Mouse (Mus musculus): ENCODE results near the gene Pofut2.

The Pofut2 gene

DNA sequence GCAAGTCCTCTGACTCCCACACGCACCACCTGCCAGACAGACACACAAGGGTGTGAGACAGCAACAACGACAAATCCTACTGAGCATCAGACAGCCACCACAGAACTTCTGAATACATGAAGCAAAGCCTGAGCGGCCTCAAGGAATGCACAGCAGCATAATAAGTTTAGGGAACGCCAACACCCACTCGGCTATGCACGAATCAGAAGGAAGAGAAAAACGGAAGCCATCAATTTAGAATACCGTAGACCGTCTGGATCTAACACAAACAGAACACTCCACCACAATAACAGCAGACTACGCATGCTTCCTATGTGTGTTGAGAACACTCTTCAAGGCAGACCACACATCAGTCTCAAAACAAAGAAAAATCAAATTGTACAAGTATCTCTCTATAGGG is 50.0 kb downstream of the Pofut2 start:
- in situ Hi-C loops (cut with MboI, MseI) = no loop called here

DNA sequence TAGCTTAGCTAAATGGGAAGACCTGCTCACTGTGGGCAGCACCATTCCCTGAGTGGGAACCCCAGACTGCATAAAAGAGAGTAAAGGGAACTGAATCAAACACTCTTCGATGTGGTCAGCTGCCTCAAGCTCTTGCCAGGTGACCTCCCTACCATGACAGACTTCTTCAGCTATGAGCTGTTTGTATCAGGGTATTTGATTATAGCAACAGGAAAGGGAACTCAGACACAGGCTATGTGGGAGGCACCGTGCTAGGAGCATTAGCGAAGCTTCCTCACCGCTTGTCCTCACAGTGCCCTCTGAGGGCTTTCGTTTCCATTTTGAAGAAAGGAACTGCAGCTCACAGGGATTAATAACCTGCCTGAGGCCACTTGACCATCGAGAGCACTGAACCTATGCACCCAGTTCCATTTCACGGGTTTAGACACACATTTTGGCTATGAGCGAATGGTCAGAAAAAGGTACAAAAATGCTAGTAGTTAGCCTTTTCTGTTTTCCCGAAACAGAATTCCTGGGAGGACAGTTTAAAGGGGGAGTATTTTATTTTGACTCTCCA is 55.8 kb downstream of the Pofut2 start:
- in situ Hi-C loops (cut with MboI, MseI) = no loop called here

GRCm38 (mm10) chr10:77315682-77316081 is 56.7 kb downstream of the Pofut2 start:
- in situ Hi-C loops (cut with MboI, MseI) = no loop called here
